Mouse (Mus musculus): ENCODE results near the gene Wdfy3.

- no peak for TF ChIP-seq CTCF (IDR thresholded peaks at IDR 0.05; ENCODE audit: low read depth)
- TF ChIP-seq EP300 (IDR thresholded peaks at IDR 0.05; ENCODE audit: low read depth): no peak
Measured at GRCm38 (mm10) chr5:101945731-101946130, 124.0 kb downstream of the Wdfy3 start.

Data from heart, postnatal 0 days (tissue).